Mouse (Mus musculus): ENCODE measurements around the gene Car8. TPM values are rescaled to one million over a fixed set of nuclear protein-coding genes. Genes with fewer than 3 reads are reported as not detected.

Gene Car8
- polyA plus RNA-seq (2017; shearing (Covaris generic)), result not detected

GRCm38 (mm10) chr4:8238560-8239305 is at the start of gene Car8:
Gene Car8 (minus strand): TSS chr4:8239041.

